Mouse (Mus musculus) hindbrain, postnatal 0 days (tissue): ENCODE results near the gene Rnaseh2b. TPM values are rescaled to one million over a fixed set of nuclear protein-coding genes. Genes with fewer than 3 reads are reported as not detected.

Experiments used
- ATAC-seq: fragments of 200-750 bp; cut with Nextera tagmentation; 2 replicates; pipeline ENCODE4 v1.8.0; 2017; ENCODE audit warnings: mild to moderate bottlenecking, moderate TSS enrichment, moderate library complexity
- DNase-seq: peaks from one replicate; pipeline ENCODE4 v3.0.0-alpha.2; 2015; ENCODE audit warnings: low spot score
- H3K27ac ChIP-seq: fragments of 300-500 bp; sonication (generic); 2 replicates; pipeline ENCODE4 v1.5.1; 2014; ENCODE audit warnings: mild to moderate bottlenecking
- H3K27me3 ChIP-seq: fragments of 300-500 bp; sonication (generic); 2 replicates; pipeline ENCODE4 v1.6.1; 2014; ENCODE audit warnings: low read length, mixed read lengths; ENCODE audit not compliant: insufficient read depth
- H3K36me3 ChIP-seq: fragments of 300-500 bp; sonication (generic); 2 replicates; pipeline ENCODE4 v1.6.1; 2014; ENCODE audit warnings: low read length, mixed read lengths; ENCODE audit not compliant: insufficient read depth
- H3K4me1 ChIP-seq: fragments of 300-500 bp; sonication (generic); 2 replicates; pipeline ENCODE4 v1.6.1; 2014; ENCODE audit warnings: antibody characterized with exemption, low read length, mixed read lengths; ENCODE audit not compliant: insufficient read depth
- H3K4me2 ChIP-seq: fragments of 300-500 bp; sonication (generic); 2 replicates; pipeline ENCODE4 v1.6.1; 2014; ENCODE audit warnings: low read depth, mild to moderate bottlenecking, low read length, moderate library complexity, mixed read lengths
- H3K4me3 ChIP-seq: fragments of 300-500 bp; sonication (generic); 2 replicates; pipeline ENCODE4 v1.5.1; 2014; ENCODE audit warnings: low read length
- H3K9ac ChIP-seq: fragments of 300-500 bp; sonication (generic); replicated peaks from 2 replicates; pipeline ENCODE4 v1.6.1; 2014; ENCODE audit warnings: mild to moderate bottlenecking, low read length, moderate library complexity, mixed read lengths
- H3K9me3 ChIP-seq: fragments of 300-500 bp; sonication (generic); 2 replicates; pipeline ENCODE4 v1.6.1; 2016; ENCODE audit warnings: low read length, mixed read lengths
- CTCF ChIP-seq: IDR thresholded peaks from 2 replicates; pipeline ENCODE4 v1.5.1; 2016; ENCODE audit warnings: antibody characterized with exemption, control low read depth, low read depth
- WGBS: fragments of 180-500 bp; shearing (Covaris S2); extraction: QIAGEN DNeasy Blood & Tissue Kit; methylation state at CpG from one replicate; pipeline ENCODE4 v1.1.7; 2014; 5-methylcytosine and 5-hydroxymethylcytosine counted together
- polyA plus RNA-seq: library from polyadenylated mRNA; unstranded; fragments of >200 nt; fragmentation: Nextera tagmentation; extraction: Ambion mirVana; gene quantifications from 2 replicates; pipeline ENCODE4 v1.2.1, GENCODE M21; 2015
- total RNA-seq: library from RNA; depleted of rRNA; stranded (reverse); fragments of >200 nt; gene quantifications from 2 replicates; pipeline ENCODE4 v1.2.3, GENCODE M21; 2014

The Rnaseh2b gene
- total and polyA plus RNA-seq, 2 experiments from 2014 or later = 22.3 to 42.5 TPM

- Histone ChIP-seq H3K36me3 (no peaks in the 10 kb centered on the region), H3K9me3 (no peaks in the 10 kb centered on the region), H3K27ac (peak overlapping the region; percentile 52; the same call in 1 of the 2 replicates), H3K4me2 (no peak overlapping the region), H3K27me3 (no peaks in the 10 kb centered on the region), H3K4me1 (0 out of 2 replicates have a peak, but pooled peaks cover 3% of the 10 kb centered on the region), H3K4me3 (no peak overlapping the region), H3K9ac (no peak overlapping the region)
- DNase-seq (peak; percentile 55), ATAC-seq (peak; percentile 68)
- no peak for TF ChIP-seq CTCF
- 48% methylated on average over 8 of the region's 8 CpGs for WGBS
Observed at GRCm38 (mm10) chr14:62341887-62342642, 49.7 kb downstream of the Rnaseh2b start.

GRCm38 (mm10) chr14:62342643-62343144, 50.3 kb downstream of the Rnaseh2b start:
- Histone ChIP-seq H3K9ac (no peak overlapping the region), H3K9me3 (no peaks in the 10 kb centered on the region), H3K27me3 (no peaks in the 10 kb centered on the region), H3K4me3 (no peak overlapping the region), H3K36me3 (no peaks in the 10 kb centered on the region), H3K27ac (peak overlapping the region; percentile 52; the same call in 1 of the 2 replicates), H3K4me2 (no peak overlapping the region), H3K4me1 (0 out of 2 replicates have a peak, but pooled peaks cover 3% of the 10 kb centered on the region)
- 68% methylated on average over 10 of the region's 10 CpGs for WGBS
- ATAC-seq = no peak
- TF ChIP-seq CTCF = no peak
- DNase-seq = peak; percentile 55

GRCm38 (mm10) chr14:62346570-62346969, 54.2 kb downstream of the Rnaseh2b start:
- Histone ChIP-seq H3K4me2 (peak overlapping the region; percentile 19), H3K9ac (no peak overlapping the region), H3K36me3 (no peaks in the 10 kb centered on the region), H3K4me3 (no peak overlapping the region), H3K27me3 (no peaks in the 10 kb centered on the region), H3K4me1 (0 out of 2 replicates have a peak, but pooled peaks cover 2% of the 10 kb centered on the region), H3K9me3 (no peaks in the 10 kb centered on the region), H3K27ac (no peak overlapping the region)
- no peak for DNase-seq
- 27% methylated on average over 11 of the region's 11 CpGs for WGBS
- no peak for ATAC-seq
- TF ChIP-seq CTCF = no peak

- no peaks in the 10 kb centered on the region for H3K36me3 ChIP-seq
- no peak overlapping the region for H3K27ac ChIP-seq
- H3K27me3 ChIP-seq = no peaks in the 10 kb centered on the region
- TF ChIP-seq CTCF = no peak
- 67% methylated on average over 7 of the region's 7 CpGs for WGBS
- H3K4me2 ChIP-seq = peak overlapping the region; percentile 19; the same call in 1 of the 2 replicates
- no peak overlapping the region for H3K4me3 ChIP-seq
- no peak overlapping the region for H3K9ac ChIP-seq
- no peaks in the 10 kb centered on the region for H3K9me3 ChIP-seq
- DNase-seq (peak; percentile 23), ATAC-seq (no peak)
- no peaks in the 10 kb centered on the region for H3K4me1 ChIP-seq
Observed at GRCm38 (mm10) chr14:62347103-62347502, 54.7 kb downstream of the Rnaseh2b start.

GRCm38 (mm10) chr14:62349786-62350185, 57.4 kb downstream of the Rnaseh2b start:
- Histone ChIP-seq H3K9ac (no peak overlapping the region), H3K4me1 (no peaks in the 10 kb centered on the region), H3K27me3 (no peaks in the 10 kb centered on the region), H3K27ac (no peak overlapping the region), H3K4me3 (no peak overlapping the region), H3K9me3 (no peaks in the 10 kb centered on the region), H3K4me2 (no peak overlapping the region), H3K36me3 (no peaks in the 10 kb centered on the region)
- ATAC-seq (no peak), DNase-seq (no peak)
- TF ChIP-seq CTCF = no peak
- WGBS = 71% methylated on average over 5 of the region's 5 CpGs

- 73% methylated on average over 4 of the region's 4 CpGs for WGBS
Observed at GRCm38 (mm10) chr14:62350186-62350585, 57.8 kb downstream of the Rnaseh2b start.

GRCm38 (mm10) chr14:62350890-62351289, 58.5 kb downstream of the Rnaseh2b start:
- ATAC-seq = no peak
- DNase-seq = no peak
- whole genome bisulfite sequencing = 88% methylated on average over 3 of the region's 3 CpGs
- Histone ChIP-seq H3K9me3 (no peaks in the 10 kb centered on the region), H3K27ac (no peak overlapping the region), H3K36me3 (no peaks in the 10 kb centered on the region), H3K4me2 (no peak overlapping the region), H3K4me3 (no peak overlapping the region), H3K9ac (no peak overlapping the region), H3K27me3 (no peaks in the 10 kb centered on the region), H3K4me1 (no peaks in the 10 kb centered on the region)
- TF ChIP-seq CTCF = no peak

More at GRCm38 (mm10) chr14:62350186-62350585, 57.8 kb downstream of the Rnaseh2b start:
- no peak for TF ChIP-seq CTCF
- H3K9ac ChIP-seq = no peak overlapping the region
- no peaks in the 10 kb centered on the region for H3K4me1 ChIP-seq
- no peak for DNase-seq
- no peak overlapping the region for H3K4me3 ChIP-seq
- H3K9me3 ChIP-seq = no peaks in the 10 kb centered on the region
- no peaks in the 10 kb centered on the region for H3K27me3 ChIP-seq
- no peak overlapping the region for H3K4me2 ChIP-seq
- ATAC-seq = no peak
- no peaks in the 10 kb centered on the region for H3K36me3 ChIP-seq
- H3K27ac ChIP-seq = no peak overlapping the region
